Mouse (Mus musculus): ENCODE results near the gene Dnajc11.

Gene Dnajc11

DNA sequence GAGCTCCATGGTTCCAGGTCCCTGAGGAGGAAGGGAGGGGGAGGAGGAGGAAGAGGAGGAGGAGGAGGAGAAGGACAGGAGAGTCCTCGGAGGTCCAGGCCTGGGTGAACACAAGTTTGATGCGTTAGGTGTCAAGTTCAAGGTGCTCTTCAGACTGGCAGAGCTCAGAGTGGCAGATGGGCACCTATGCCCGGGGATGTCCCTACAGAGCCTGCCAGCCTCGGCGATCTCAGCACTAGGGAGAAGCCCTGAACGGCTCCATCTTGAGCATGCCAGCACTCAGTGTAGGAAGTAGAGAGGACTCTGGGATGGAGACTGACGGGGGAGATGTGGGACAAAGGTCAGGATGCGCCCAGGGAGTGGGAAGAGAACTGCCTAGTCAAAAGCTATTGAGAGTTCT lies 53.2 kb downstream of the Dnajc11 start:
- peak; percentile 35 for DNase-seq (ENCODE audit: low spot score)

DNA sequence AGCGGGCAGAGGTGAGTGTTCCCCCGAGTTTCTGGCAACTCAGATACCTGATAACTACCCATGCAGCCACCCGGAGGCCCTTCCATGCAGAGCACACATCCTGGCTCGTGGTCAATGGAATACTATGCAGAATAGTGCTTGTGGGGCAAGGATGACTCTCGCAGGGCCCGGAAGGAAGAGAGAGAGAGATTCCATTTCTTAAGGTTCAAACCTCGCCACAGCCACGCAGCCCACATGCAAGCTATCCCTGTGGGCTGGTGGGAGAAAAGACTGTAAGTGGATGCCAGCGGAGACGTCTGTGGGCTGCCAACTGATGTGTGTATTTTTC lies 54.5 kb downstream of the Dnajc11 start:
- DNase-seq (ENCODE audit: low spot score), result peak; percentile 42

DNA sequence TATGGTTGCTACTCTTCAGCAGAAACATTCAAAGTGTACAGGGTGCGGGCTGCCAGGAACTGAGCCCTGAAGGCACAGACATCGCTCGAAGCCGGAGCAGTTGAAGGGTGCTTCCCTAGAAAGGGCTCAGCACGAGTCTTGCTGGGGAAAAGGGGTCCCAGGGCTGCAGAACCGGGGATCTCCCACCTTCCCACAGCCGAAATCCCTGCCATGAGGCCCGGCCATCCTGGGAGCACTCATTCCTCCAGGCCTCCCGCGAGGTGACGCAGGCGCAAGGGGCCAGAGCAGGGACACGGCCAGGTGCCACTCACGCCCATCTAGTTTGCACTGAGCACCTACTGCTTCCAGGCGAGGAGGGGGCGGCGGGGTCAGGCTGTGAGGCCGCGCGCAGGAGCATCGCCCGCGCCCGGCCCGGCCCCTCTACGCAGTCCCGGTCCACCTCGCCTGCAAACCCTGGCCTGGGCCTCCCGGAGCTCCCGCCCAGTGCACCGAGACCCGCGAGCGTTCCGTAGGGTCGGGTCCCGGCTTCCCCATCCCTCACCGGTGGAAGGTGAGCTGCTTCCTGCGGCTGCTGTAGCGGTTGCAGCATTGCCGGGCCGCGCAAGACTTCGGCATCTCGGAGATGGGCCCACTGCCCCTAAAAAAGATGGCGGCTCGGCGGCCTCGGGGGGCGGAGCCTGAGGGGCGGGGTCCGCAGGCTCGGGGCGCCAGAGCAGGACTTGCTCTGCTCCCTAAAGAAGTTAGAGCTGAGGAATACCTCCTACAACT lies 55.0 kb downstream of the Dnajc11 start, which contains the start of gene Thap3:
Thap3 (minus strand) TSS at position 656 of the 768 bp plus-strand sequence.
- peak; percentile 92 for DNase-seq (ENCODE audit: low spot score)

DNA sequence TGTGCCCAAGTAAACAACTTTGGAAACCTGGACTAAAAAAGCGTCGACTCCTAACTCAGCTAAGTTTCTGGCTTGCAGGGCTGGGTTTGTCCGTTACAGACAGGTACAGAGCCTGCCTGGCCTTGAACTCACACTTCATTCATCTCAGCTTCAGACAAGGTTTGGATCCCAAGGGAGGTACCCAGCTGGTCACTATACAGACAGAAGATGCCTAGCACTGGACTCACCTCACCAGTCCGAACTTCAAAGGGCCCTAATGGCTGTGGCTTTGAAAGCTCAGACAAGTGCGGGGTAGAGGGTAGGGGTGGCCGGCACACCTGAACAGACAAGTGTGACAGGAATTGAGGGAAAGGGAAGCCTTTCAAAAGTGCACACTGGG lies 55.6 kb downstream of the Dnajc11 start:
- no peak for DNase-seq (ENCODE audit: low spot score)

DNA sequence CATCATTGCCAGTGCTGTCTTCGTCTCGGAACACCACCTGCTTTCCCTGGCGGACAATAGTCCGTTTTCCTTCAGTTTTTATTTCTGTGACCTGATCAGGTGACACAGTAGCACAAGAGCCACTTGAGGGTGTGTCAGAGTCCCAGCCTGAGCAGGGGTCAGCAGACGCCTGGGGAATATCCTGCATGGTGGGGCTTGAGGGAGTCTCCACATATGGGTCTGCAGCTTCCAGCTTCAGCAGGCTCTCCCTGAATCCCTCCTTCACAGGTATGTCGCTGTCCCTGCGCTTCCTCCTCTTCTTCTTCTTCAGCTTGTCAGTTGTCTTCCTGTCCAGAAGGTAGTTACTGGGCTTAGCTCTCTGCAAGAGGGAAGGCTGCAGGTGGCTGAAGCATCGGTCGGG lies 58.6 kb downstream of the Dnajc11 start:
- no peak for DNase-seq (ENCODE audit: low spot score)

DNA sequence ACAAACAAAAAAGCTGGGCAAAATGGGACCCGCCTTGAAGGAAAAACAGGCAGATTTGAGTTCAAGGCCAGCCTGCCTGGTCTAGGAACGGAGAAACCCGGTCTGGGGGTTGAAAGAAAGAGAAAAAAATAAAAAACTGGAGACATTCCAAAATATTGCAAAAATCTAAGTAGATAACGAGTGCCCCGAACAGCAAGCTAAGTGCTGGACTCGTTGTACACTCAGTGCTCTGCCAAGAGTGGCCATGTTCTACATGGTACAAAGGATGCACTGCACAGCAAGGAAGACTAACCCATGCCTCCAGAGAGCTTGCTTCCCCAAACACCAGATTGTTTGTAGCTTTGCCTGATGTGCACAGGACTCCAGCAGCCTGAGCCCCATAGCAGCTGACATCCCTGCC lies 59.5 kb downstream of the Dnajc11 start:
- no peak for DNase-seq (ENCODE audit: low spot score)

DNA sequence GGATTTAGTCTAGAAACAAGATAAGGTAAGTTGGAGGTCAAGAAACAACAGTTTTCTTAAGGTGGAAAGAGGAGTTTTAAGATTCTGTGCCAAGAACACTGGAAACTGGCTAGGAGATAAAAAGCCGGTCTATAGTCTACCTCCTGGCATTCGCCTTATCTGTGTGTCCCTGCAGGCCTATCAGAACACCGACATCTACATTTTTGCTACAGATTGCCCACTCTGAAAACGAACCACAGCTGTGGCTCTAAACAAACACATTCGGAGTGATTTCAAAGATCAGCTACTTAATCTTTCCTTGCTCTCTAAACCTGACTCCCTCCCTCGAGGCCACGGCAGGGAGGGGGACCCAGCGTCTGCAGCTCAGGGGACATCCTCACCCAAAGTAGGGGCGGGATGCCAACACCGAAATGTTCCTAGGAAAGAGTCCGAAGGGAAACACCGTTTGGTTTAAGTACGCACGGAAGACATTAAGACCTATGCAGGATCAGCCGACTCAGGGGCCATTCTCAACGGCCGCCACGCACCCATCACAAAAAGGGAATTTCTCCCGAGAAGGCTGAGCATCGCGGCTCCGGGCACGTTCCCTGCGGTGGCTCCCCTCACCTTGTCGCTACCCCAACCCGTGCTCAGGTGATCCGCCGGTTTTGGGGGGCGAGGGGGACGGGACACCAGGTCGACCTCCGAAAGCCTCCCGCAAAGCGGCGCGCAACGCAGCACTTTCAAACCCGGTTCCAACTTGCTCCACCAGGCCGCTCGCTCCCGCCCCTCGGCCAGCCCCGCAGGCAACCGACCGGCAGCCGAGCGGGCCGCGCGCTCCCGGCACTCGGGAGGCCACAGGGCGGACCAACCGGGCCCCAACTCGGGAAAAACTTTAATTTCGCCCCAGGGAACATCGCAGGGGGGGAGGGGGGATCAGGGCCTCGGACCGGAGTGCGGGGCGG lies 61.0 kb downstream of the Dnajc11 start:
- peak; percentile 77 for DNase-seq (ENCODE audit: low spot score)

DNA sequence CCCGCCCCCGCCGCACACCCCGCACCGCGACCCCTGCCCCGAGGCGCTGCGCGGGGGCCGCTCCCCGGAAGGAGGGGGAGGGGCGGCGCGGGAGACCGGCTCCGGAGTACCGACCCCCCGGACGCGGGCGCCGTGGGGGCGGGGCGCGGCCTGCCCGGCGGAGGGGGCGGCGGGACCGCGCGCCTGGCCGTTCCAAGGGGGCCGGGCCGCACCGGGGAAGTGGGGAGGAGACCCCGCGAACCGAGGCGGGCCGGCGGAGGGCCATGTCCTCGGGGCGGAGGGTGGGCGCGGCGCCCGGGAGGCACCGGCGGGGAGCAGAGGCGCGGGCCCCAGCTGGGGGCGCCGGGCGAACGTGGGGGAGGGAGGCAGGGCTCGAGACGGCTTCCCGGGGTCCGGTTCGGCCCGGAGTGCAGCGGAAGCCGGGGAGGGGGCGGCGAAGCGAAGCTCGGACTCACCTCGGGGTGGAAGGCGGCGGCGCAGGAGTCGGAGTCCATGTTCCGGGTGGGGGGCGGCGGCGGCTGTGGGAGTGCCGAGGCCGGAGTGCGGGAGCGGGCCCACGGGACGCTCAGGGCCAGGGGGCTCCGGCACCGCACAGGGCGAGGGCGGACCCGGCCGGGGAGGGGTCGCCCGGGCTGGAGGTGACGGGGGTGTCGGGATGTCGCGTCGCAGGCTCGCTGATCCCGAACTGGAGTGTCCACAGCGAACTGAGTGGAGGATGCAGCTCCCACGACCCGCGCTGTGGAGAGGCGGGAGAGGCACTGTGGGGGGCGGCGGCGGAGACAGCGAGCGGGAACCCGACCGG lies 62.1 kb downstream of the Dnajc11 start:
- peak; percentile 82 for DNase-seq (ENCODE audit: low spot score)

DNA sequence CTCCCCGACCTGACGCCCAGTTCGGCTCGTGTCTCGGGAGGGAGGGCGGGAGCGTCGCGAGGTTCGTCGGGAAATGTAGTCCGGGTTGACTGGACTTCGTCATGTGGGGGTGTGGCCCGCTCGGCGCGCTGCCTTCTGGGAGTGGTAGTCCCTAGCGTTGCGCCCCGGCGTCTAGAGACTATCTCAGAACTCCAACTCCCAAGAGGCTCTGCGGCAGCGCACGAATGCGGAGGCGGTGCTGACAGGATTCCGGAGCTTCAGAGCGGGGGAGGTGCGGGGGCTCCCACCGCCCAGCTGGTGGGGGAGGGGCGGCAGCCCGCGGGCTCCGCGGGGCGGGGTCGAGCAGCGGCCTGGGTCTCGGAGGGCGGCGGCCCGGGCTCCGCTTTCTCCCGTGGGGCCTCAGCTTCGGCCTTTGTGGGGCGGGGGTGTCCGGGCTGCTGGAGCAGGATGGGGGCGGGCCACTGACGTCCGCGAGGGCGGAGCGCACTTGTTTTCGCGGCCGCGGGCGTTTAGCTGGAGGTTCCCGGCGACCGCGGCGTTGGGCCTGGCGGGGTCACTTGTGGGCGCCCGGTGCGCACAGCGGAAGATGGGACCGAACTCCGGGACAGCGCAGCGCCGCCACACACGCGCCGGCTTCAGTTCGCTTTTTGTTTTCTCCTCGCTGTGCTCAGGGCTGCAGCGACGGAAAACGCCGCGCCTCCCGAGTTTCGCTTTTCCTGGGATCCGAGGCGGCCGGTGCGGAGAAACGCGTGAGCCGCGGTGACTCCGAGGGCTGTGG lies 62.9 kb downstream of the Dnajc11 start, which contains the start of gene Phf13:
Phf13 (minus strand) TSS at position 86 of the 778 bp plus-strand sequence.
- DNase-seq (ENCODE audit: low spot score), result peak; percentile 99

DNA sequence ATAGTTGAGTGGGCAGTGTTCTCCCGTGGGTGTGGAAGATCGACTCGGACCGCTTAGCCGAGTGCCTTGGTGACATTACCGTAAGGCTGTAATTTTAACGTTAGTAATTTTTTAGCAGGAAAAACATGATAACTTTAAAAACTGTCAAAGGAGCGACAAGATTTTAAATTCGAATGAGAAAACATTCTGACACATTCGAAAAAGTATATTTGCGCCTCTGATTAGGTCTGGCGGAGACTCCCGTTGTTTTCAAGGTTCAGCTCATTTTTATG lies 63.4 kb downstream of the Dnajc11 start:
- DNase-seq (ENCODE audit: low spot score), result no peak

DNA sequence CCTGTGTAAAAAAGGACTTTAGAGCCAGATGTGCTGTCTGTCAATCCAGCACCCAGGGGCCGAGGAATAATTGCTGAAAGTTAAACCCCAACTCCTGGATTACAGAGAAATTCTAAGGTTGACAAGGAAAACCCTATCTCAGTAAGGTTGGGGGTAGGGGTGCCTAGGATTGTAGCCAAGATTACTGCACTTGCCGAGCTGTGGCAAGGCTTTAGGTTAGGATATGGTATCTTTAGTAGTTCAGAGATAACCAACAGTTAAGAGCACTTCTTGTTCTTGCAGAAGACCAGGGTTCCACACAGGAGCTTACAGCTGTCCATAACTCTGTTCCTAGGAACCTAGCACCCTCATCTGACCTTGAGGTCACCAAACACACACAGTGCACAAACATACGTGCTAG lies 64.2 kb downstream of the Dnajc11 start:
- no peak for DNase-seq (ENCODE audit: low spot score)

DNA sequence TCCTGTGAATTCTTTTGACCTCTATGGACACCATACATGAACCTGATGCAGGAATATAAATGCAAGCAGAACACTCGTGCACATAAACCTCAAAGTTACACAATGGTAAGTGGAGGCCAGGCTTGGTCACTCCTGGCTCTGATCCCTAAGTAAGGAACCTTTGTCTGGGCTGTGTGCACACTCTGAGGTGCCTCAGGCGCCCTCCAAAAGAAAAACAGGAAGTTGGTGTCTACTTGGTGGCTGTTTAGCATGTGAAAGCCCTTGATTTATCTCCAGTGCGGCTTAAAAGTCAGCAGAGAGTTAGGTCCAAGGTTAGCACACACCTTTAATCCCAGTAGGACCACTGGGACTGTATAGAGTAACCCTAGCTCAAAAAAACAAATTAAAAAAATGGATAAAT lies 66.0 kb downstream of the Dnajc11 start:
- no peak for DNase-seq (ENCODE audit: low spot score)

DNA sequence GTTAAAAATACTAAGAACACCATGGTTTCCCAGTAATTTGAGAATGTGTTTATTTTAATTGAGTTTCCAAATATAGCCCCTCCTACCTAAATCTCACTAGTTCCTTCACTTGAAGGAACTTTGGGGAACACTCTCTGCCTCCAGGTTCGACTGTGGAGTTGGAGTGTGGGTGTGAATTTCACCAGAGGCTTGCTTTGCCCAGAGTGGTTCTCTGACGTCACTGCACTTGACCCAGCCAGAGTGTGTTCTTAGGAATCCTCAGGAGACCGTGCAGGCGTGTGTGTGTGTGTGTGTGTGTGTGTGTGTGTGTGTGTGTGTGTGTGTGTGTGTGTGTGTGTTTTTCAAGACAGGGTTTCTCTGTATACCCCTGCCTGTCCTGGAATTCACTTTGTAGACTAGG lies 67.4 kb downstream of the Dnajc11 start:
- DNase-seq (ENCODE audit: low spot score), result no peak

DNA sequence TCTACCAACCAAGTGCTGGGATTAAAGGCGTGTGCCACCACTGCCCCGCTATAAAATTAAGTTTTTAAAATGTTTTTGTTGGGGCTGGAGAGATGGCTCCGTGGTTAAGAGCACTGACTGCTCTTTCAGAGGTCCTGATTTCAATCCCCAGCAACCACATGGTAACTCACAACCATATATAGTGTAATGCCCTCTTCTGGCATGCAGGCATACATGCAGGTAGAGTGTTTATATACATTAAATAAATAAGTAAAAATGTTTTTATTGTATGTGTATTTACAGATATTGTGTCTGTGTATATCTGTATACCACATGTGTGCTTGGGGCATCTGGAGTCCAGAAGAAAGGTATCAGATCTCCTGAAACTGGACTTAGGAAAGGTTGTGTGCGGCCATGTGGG lies 67.8 kb downstream of the Dnajc11 start:
- DNase-seq (ENCODE audit: low spot score), result no peak

DNA sequence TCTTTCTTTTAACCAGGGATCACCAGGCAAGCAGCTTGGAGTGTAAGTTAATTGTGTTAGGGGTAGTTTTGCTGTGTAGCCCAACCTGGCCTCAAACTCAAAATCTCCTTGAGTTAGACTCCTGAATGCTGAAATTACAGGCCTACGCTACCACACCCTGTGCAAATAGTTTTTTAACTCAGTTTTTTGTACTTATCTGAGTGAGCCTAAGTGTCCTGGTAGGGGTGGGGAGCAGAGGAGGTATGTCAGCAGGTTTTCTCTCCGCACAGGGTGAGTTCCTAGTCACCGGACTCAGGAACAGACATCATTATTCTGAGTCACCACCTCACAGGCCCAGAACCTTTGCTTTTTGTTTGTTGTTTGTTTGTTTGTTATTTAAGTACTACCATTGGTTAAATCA lies 68.6 kb downstream of the Dnajc11 start:
- no peak for DNase-seq (ENCODE audit: low spot score)

DNA sequence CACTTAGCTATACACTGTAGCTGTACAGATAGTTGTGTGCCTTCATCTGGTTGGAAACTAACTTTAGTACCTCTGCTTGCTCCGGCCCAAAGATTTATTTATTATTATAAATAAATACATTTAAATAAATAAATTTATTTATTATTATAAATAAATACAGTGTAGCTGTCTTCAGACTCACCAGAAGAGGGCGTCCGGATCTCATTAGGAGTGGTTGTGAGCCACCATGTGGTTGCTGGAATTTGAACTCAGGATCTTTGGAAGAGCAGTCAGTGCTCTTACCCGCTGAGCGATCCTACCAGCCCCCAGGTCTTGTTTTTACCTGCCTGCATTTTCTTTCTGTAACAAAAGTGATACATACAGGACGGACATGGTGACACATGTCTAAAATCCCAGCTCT lies 72.6 kb downstream of the Dnajc11 start:
- no peak for DNase-seq (ENCODE audit: low spot score)

DNA sequence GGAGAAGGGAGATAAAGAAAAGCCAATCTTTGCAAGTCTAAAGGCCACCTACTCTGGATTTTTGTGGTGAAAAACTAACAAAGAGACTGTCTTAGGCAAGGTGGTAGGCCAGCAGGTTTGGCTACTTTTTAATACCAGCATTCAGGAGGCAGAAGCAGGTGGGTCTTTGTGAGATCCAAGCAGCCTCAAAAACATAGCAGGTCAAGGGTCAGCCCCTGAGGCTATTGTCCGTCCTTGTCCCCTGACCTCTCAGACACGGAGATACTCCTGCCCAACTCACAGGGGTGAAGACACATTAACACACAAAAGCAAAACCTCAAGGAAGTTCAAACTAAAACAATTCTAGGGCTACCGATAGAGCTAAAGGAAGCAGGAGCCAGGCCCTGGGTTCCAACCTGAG lies 73.3 kb downstream of the Dnajc11 start:
- no peak for DNase-seq (ENCODE audit: low spot score)

DNA sequence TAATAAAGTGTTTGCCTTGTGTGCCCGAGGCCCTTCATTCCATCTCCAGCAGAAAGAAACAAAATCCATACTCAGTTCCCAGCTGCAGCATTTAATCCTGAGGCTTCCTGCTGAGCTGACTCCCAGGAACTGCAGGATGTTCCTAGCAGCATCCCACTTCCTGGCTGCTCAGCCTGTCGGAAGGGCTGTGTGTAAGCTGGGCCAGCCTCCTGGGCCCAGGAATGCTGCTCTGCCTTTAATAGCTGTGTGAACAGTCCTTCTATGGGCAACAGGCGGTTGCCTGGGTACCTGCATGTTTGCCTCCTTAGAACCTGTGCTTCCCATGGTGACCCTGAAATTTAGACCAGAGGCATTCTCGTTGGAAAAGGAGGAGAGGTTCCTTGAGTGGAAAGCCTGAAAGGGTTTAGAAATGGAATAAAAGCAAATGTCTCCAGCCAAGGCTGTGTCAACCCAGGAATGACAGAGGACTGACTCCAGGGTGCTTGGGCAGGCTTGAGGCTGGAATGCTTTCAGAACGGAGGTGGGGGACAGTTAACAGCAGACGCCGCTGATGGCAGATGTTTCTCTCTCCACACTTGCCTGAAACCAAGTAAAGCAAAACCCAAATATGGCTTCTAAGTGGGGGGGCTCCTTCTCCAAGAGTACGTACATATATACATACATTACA lies 74.1 kb downstream of the Dnajc11 start:
- DNase-seq (ENCODE audit: low spot score), result no peak

DNA sequence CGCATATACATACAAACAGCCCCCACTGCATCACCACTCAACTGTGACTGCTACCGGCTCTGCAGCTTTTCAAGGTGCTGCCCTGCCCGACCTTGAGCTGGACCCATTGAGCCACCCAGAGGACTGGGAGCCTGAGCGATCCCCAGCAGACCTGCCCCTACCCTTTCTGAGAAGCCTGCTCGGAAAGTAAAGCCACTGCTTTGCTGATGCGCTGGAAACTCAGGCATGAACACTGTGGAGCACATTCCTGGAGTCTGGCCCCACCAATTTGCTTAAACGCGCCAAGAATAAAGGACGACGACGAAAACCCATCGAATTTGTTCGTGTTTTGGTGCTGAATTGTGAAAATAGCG lies 74.6 kb downstream of the Dnajc11 start:
- DNase-seq (ENCODE audit: low spot score), result no peak

DNA sequence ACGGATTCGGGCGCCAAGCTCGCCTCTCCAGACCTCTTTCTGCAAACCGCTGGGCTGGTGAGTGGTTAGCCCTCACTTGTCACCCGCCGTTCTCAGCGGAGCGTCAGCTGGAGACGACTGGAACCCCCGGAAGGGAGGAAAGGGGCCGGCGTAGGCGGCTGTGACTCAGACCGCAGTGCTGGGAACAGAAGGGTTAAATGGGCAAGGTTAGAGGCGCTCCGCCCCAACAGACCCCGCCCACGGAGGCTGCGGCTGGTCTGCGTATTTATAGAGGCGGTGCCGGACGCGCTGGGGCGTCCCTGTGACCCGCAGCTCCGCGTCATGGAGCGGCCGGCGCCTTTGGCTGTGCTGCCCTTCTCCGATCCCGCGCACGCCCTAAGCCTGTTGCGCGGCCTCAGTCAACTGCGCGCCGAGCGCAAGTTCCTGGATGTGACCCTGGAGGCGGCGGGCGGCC lies 75.2 kb downstream of the Dnajc11 start, which contains the start of gene Klhl21:
Klhl21 (plus strand) TSS at position 182 of the 454 bp plus-strand sequence.
- DNase-seq (ENCODE audit: low spot score), result peak; percentile 97

Measured in testis, postnatal 10 days (tissue).